Mouse (Mus musculus) CH12.LX (cell line): ENCODE results near the gene Olfr836. TPM values are rescaled to one million over a fixed set of nuclear protein-coding genes. Genes with fewer than 3 reads are reported as not detected.

Source experiments
- DNase-seq: peaks from one replicate; pipeline ENCODE4 v3.0.0-alpha.2; 2013; ENCODE audit errors: extremely low read depth
- H3K27ac ChIP-seq: 2 replicates; pipeline ENCODE4 v1.5.1; 2012; ENCODE audit warnings: low read depth, mild to moderate bottlenecking, control low read depth, moderate library complexity; ENCODE audit not compliant: insufficient read depth
- H3K27me3 ChIP-seq: replicated peaks from 2 replicates; pipeline ENCODE3; 2012; ENCODE audit warnings: inconsistent platforms
- H3K36me3 ChIP-seq, 2 experiments: replicated peaks in 1 of 2; 2 replicates each; pipeline versions ENCODE3 to v1.6.1; 2012; ENCODE audit warnings: inconsistent platforms in 1 of 2, low read length in 1 of 2, mild to moderate bottlenecking in 1 of 2, mixed read lengths in 1 of 2, moderate library complexity in 1 of 2; ENCODE audit not compliant: control insufficient read depth in 1 of 2, insufficient read depth in 1 of 2
- H3K4me1 ChIP-seq, 2 experiments: 2 replicates each; pipeline ENCODE4 v1.6.1; 2012; ENCODE audit warnings: inconsistent platforms in 1 of 2, moderate library complexity in 1 of 2; ENCODE audit not compliant: insufficient read depth in 2 of 2, control insufficient read depth in 1 of 2
- H3K4me2 ChIP-seq: 2 replicates; pipeline ENCODE4 v1.6.1; 2012; ENCODE audit warnings: low read depth, mild to moderate bottlenecking, control low read depth; ENCODE audit not compliant: poor library complexity, insufficient read depth, severe bottlenecking
- H3K4me3 ChIP-seq, 3 experiments: fragments of 150-350 bp in 1 of 3; sonication (generic) in 1 of 3; replicated peaks in 1 of 3; 2 replicates each; pipeline versions ENCODE3 to v1.5.1; 2011 to 2012; ENCODE audit warnings: low read depth in 2 of 3, low read length in 2 of 3, mild to moderate bottlenecking in 2 of 3, moderate library complexity in 2 of 3, control low read depth in 1 of 3, improper control_type of control experiment in 1 of 3, inconsistent platforms in 1 of 3, mixed read lengths in 1 of 3; ENCODE audit not compliant: poor library complexity in 1 of 3
- H3K79me2 ChIP-seq: replicated peaks from 2 replicates; pipeline ENCODE4 v1.6.1; 2012; ENCODE audit warnings: mild to moderate bottlenecking, moderate library complexity; ENCODE audit not compliant: control insufficient read depth, poor library complexity, insufficient read depth, severe bottlenecking; ENCODE audit errors: extremely low read depth
- H3K9ac ChIP-seq: 2 replicates; pipeline ENCODE4 v1.6.1; 2012; ENCODE audit warnings: low read depth, mild to moderate bottlenecking, control low read depth, moderate library complexity; ENCODE audit not compliant: insufficient read depth
- H3K9me3 ChIP-seq: replicated peaks from 2 replicates; pipeline ENCODE3; 2012; ENCODE audit warnings: low read length, inconsistent platforms, mixed read lengths
- BHLHE40 ChIP-seq: IDR thresholded peaks from 2 replicates; pipeline ENCODE4 v1.6.1; 2011; ENCODE audit warnings: mild to moderate bottlenecking, low read depth, low read length, improper control_type of control experiment
- EP300 ChIP-seq: IDR thresholded peaks from 2 replicates; pipeline ENCODE4 v1.6.1; 2011; ENCODE audit warnings: low read length, improper control_type of control experiment
- ETS1 ChIP-seq: conservative IDR thresholded peaks from 2 replicates; pipeline ENCODE4 v1.6.1; 2012; ENCODE audit warnings: low read depth, mild to moderate bottlenecking, inconsistent platforms, low read length, improper control_type of control experiment, moderate library complexity
- GABPA ChIP-seq: IDR thresholded peaks from 2 replicates; pipeline ENCODE4 v1.6.1; 2012; ENCODE audit warnings: low read depth, low read length, improper control_type of control experiment, inconsistent platforms; ENCODE audit not compliant: insufficient replicate concordance
- KAT2A ChIP-seq: IDR thresholded peaks from 2 replicates; pipeline ENCODE4 v1.6.1; 2012; ENCODE audit warnings: low read length, improper control_type of control experiment, inconsistent platforms; ENCODE audit not compliant: insufficient replicate concordance
- MAFK ChIP-seq: IDR thresholded peaks from 2 replicates; pipeline ENCODE4 v1.6.1; 2011; ENCODE audit warnings: low read length, improper control_type of control experiment; ENCODE audit not compliant: insufficient replicate concordance
- MAX ChIP-seq: IDR thresholded peaks from 2 replicates; pipeline ENCODE4 v1.6.1; 2011; ENCODE audit warnings: low read length, improper control_type of control experiment
- MAZ ChIP-seq: IDR thresholded peaks from 2 replicates; pipeline ENCODE4 v1.6.1; 2012; ENCODE audit warnings: low read depth, mild to moderate bottlenecking, inconsistent platforms, low read length, improper control_type of control experiment, moderate library complexity
- NRF1 ChIP-seq: IDR thresholded peaks from 2 replicates; pipeline ENCODE4 v1.6.1; 2014; ENCODE audit warnings: low read depth, mild to moderate bottlenecking, inconsistent platforms, low read length, improper control_type of control experiment, moderate library complexity
- RCOR1 ChIP-seq: conservative IDR thresholded peaks from 2 replicates; pipeline ENCODE4 v1.6.1; 2012; ENCODE audit warnings: low read depth, mild to moderate bottlenecking, inconsistent platforms, low read length, improper control_type of control experiment
- TCF12 ChIP-seq: IDR thresholded peaks from 2 replicates; pipeline ENCODE4 v1.6.1; 2014; ENCODE audit warnings: low read depth, mild to moderate bottlenecking, inconsistent platforms, low read length, improper control_type of control experiment
- USF1 ChIP-seq: IDR thresholded peaks from 2 replicates; pipeline ENCODE4 v1.6.1; 2014; ENCODE audit warnings: low read depth, mild to moderate bottlenecking, inconsistent platforms, low read length, improper control_type of control experiment
- USF2 ChIP-seq: conservative IDR thresholded peaks from 2 replicates; pipeline ENCODE4 v1.6.1; 2011; ENCODE audit warnings: low read depth, low read length, improper control_type of control experiment
- ZKSCAN1 ChIP-seq: IDR thresholded peaks from 2 replicates; pipeline ENCODE4 v1.6.1; 2012; ENCODE audit warnings: low read depth, inconsistent platforms, low read length, improper control_type of control experiment, borderline replicate concordance
- ZMIZ1 ChIP-seq: IDR thresholded peaks from 2 replicates; pipeline ENCODE4 v1.6.1; 2012; ENCODE audit warnings: low read depth, mild to moderate bottlenecking, inconsistent platforms, low read length, improper control_type of control experiment
- ZNF384 ChIP-seq: IDR thresholded peaks from 2 replicates; pipeline ENCODE4 v1.6.1; 2012; ENCODE audit warnings: low read depth, low read length, improper control_type of control experiment, inconsistent platforms
- dilution Hi-C: fragments of 300-500 bp; cut with MboI; formaldehyde crosslinking; loops from 2 replicates; pipeline ENCODE4 v1.14.3; 2020; ENCODE audit warnings: low sequenced_read_pairs; ENCODE audit not compliant: extremely low pct_unique_long_range_greater_than_20kb, extremely low pct_ligation_motif_present
- in situ Hi-C: fragments of 300-500 bp; cut with MboI; formaldehyde crosslinking; loops from 3 replicates; pipeline ENCODE4 v1.14.3; 2019; ENCODE audit warnings: low sequenced_read_pairs, low pct_ligation_motif_present, low pct_unique_long_range_greater_than_20kb, mixed read lengths
- polyA plus RNA-seq: library from polyadenylated mRNA; unstranded; fragments of >175 nt; gene quantifications from 2 replicates; pipeline ENCODE4 v1.2.1, GENCODE M21; 2012; ENCODE audit warnings: low read depth; ENCODE audit not compliant: insufficient read length
- total RNA-seq, 2 experiments: library from RNA; depleted of rRNA; stranded (reverse); fragments of 300-350 nt in 1 of 2; fragments of >200 nt in 1 of 2; gene quantifications; 2 replicates each; pipeline ENCODE4 v1.2.3; 2012 to 2014

Olfr836 gene
- total and polyA plus RNA-seq, 3 experiments: not detected

GRCm38 (mm10) chr9:19136017-19136416 is 15.8 kb downstream of the Olfr836 start, which contains the start of gene Olfr837:
TSS of gene Olfr837 (plus strand) at chr9:19136317.
- H3K79me2 ChIP-seq: no peaks in the 10 kb centered on the region
- TF ChIP-seq MAX (no peak), ZMIZ1 (no peak), USF1 (no peak), MAFK (no peak), GABPA (no peak), RCOR1 (no peak), ZNF384 (no peak), BHLHE40 (no peak), ETS1 (no peak), KAT2A (no peak), NRF1 (no peak), ZKSCAN1 (no peak), EP300 (no peak), MAZ (no peak), USF2 (no peak), TCF12 (no peak)
- H3K4me2 ChIP-seq: no peak within 1 kb of the TSS
- no peaks in the 10 kb centered on the region for H3K27me3 ChIP-seq
- H3K36me3 ChIP-seq: no peaks in the 10 kb centered on the region
- in situ Hi-C loops: no loop called here
- dilution Hi-C loops: no loop called here
- H3K4me1 ChIP-seq: no peaks in the 10 kb centered on the region
- no peaks in the 10 kb centered on the region for H3K9me3 ChIP-seq
- H3K4me3 ChIP-seq: no peak within 1 kb of the TSS
- no peak for DNase-seq
- no peak within 1 kb of the TSS for H3K27ac ChIP-seq
- no peak within 1 kb of the TSS for H3K9ac ChIP-seq

Other genes starting within 250 kb of the Olfr836 start
- gene Olfr830, start 245.7 kb upstream of the Olfr836 start, total RNA-seq (2012; rRNA removed): not detected in 2 replicates
- not detected in 2 replicates for gene Olfr830, start 245.7 kb upstream of the Olfr836 start, total RNA-seq (2014; rRNA removed)
- gene Olfr830, start 245.7 kb upstream of the Olfr836 start, polyA plus RNA-seq: not detected in 2 replicates
- gene Olfr832, start 183.3 kb upstream of the Olfr836 start, total RNA-seq (2012; rRNA removed): not detected in 2 replicates
- not detected in 2 replicates for gene Olfr832, start 183.3 kb upstream of the Olfr836 start, total RNA-seq (2014; rRNA removed)
- gene Olfr832, start 183.3 kb upstream of the Olfr836 start, polyA plus RNA-seq: not detected in 2 replicates
- not detected in 2 replicates for gene Olfr834, start 132.4 kb upstream of the Olfr836 start, total RNA-seq (2012; rRNA removed)
- gene Olfr834, start 132.4 kb upstream of the Olfr836 start, total RNA-seq (2014; rRNA removed): not detected in 2 replicates
- not detected in 2 replicates for gene Olfr834, start 132.4 kb upstream of the Olfr836 start, polyA plus RNA-seq
- gene Olfr835, start 87.6 kb upstream of the Olfr836 start, total RNA-seq (2012; rRNA removed): not detected in 2 replicates
- not detected in 2 replicates for gene Olfr835, start 87.6 kb upstream of the Olfr836 start, total RNA-seq (2014; rRNA removed)
- not detected in 2 replicates for gene Olfr835, start 87.6 kb upstream of the Olfr836 start, polyA plus RNA-seq
- not detected in 2 replicates for gene Olfr837, start 15.9 kb downstream of the Olfr836 start, total RNA-seq (2012; rRNA removed)
- gene Olfr837, start 15.9 kb downstream of the Olfr836 start, total RNA-seq (2014; rRNA removed): not detected in 2 replicates
- gene Olfr837, start 15.9 kb downstream of the Olfr836 start, polyA plus RNA-seq: not detected in 2 replicates
- gene Olfr839-ps1, start 56.9 kb downstream of the Olfr836 start, total RNA-seq (2012; rRNA removed): under 0.01 TPM in 1 of 2 replicates, not detected in the other
- not detected in 2 replicates for gene Olfr839-ps1, start 56.9 kb downstream of the Olfr836 start, total RNA-seq (2014; rRNA removed)
- gene Olfr839-ps1, start 56.9 kb downstream of the Olfr836 start, polyA plus RNA-seq: not detected in 2 replicates
- gene Olfr843, start 131.6 kb downstream of the Olfr836 start, total RNA-seq (2012; rRNA removed): not detected in 2 replicates
- not detected in 2 replicates for gene Olfr843, start 131.6 kb downstream of the Olfr836 start, total RNA-seq (2014; rRNA removed)
- gene Olfr843, start 131.6 kb downstream of the Olfr836 start, polyA plus RNA-seq: not detected in 2 replicates
- gene Olfr844, start 196.0 kb downstream of the Olfr836 start, total RNA-seq (2012; rRNA removed): not detected in 2 replicates
- gene Olfr844, start 196.0 kb downstream of the Olfr836 start, total RNA-seq (2014; rRNA removed): not detected in 2 replicates
- not detected in 2 replicates for gene Olfr844, start 196.0 kb downstream of the Olfr836 start, polyA plus RNA-seq
- not detected in 2 replicates for gene Olfr845, start 216.1 kb downstream of the Olfr836 start, total RNA-seq (2012; rRNA removed)
- gene Olfr845, start 216.1 kb downstream of the Olfr836 start, total RNA-seq (2014; rRNA removed): not detected in 2 replicates
- not detected in 2 replicates for gene Olfr845, start 216.1 kb downstream of the Olfr836 start, polyA plus RNA-seq
- gene Olfr846, start 243.6 kb downstream of the Olfr836 start, total RNA-seq (2012; rRNA removed): not detected in 2 replicates
- gene Olfr846, start 243.6 kb downstream of the Olfr836 start, total RNA-seq (2014; rRNA removed): not detected in 2 replicates
- gene Olfr846, start 243.6 kb downstream of the Olfr836 start, polyA plus RNA-seq: not detected in 2 replicates